Comparison of ENCODE assay signal across 26 mouse cellular contexts in the genomic region with DNA sequence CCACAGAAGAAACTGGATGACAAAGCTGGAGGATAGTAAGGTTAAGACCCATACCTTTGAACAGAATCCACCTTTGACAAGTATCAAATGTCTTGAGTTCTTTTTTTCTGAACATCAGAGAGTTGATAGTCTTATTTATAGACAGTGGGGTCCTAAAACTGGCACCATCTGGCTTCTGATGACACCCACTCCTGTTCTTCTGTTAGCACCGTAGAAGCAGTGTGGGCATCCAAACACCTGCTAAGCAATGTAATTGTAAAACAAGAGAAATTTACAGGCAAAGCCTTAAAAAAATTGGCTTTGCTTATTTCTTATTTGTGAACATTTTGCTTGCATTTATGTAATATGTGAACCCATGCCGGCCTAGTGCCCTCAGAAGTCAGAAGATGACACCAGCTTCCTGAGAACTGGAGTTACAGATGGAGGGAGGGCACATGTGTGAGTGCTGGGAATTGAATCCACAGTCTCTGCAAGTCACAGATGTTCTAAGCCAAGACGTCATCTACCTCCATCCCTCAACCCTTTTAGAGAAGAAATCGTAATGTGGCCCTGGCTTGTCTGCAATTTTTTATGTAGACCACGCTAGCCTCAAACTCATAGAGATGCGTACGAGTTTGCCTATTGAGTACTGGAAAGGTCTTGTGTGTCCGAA.
A peak's percentile ranks its signal among the peaks of the same experiment; 100 is the strongest.
DNase-seq lines count a peak whose midpoint lies in the region; ATAC-seq and TF ChIP-seq lines count a peak whose summit lies in the region.
"Had no signal": no experiment of that assay in that cellular context is flagged by ENCODE, and none has a peak within 500 bp of the region (broad histone marks: within the 10 kb centered on the region; RNA-seq: fewer than 3 reads in every experiment).

No protein-coding gene starts in this region.

- H3K4me1 ChIP-seq in midbrain, embryonic 13.5 days (replicated peaks) = no peaks in the 10 kb centered on the region
- H3K4me1 ChIP-seq in kidney, embryonic 16.5 days (ENCODE audit: insufficient read depth, low read length) = no peaks in the 10 kb centered on the region
- H3K4me1 ChIP-seq: forebrain, embryonic 15.5 days; heart, embryonic 13.5 days; hindbrain, embryonic 15.5 days; intestine, embryonic 15.5 days; limb, embryonic 12.5 days; liver, embryonic 12.5 days; megakaryocyte, embryonic 14.5 days; midbrain, embryonic 15.5 days; neural tube, embryonic 15.5 days; stomach, embryonic 15.5 days had no signal

- no peak for TF ChIP-seq CTCF in left cerebral cortex, adult 2 months (IDR thresholded peaks at IDR 0.05)

- no peak for ATAC-seq in midbrain, embryonic 13.5 days
- no peak for ATAC-seq in kidney, embryonic 16.5 days (ENCODE audit: low FRiP score, low TSS enrichment)
- ATAC-seq: forebrain, embryonic 15.5 days; intestine, embryonic 15.5 days; liver, embryonic 12.5 days; midbrain, embryonic 15.5 days had no signal

- no peak overlapping the region for H3K4me3 ChIP-seq in left cerebral cortex, adult 2 months
- no peak overlapping the region for H3K4me3 ChIP-seq in midbrain, embryonic 13.5 days (replicated peaks)
- no peak overlapping the region for H3K4me3 ChIP-seq in kidney, embryonic 16.5 days (ENCODE audit: low read length)
- H3K4me3 ChIP-seq: forebrain, embryonic 15.5 days; heart, embryonic 13.5 days; hindbrain, embryonic 15.5 days; intestine, embryonic 15.5 days; limb, embryonic 12.5 days; liver, embryonic 12.5 days; midbrain, embryonic 15.5 days; neural tube, embryonic 15.5 days; stomach, embryonic 15.5 days had no signal

- intact Hi-C loops in left cerebral cortex, adult 2 months (cut with DNase I) = no loop called here
- intact Hi-C loops in left cerebral cortex, postnatal 10 days (cut with DNase I) = no loop called here
- intact Hi-C loops in left cerebral cortex, postnatal 36 days (cut with DNase I) = no loop called here

- peak in 1 of 2 experiments; percentile 24 for DNase-seq in left cerebral cortex, adult 2 months (ENCODE audit: extremely low spot score in 1 of 2, low spot score in 2 of 2)
- no peak for DNase-seq in left cerebral cortex, postnatal 10 days (ENCODE audit: extremely low spot score in 1 of 2, low spot score in 2 of 2)
- peak; percentile 43 to 50 for DNase-seq in layer of hippocampus, adult 8-10 months (ENCODE audit: low spot score in 2 of 2)
- peak; percentile 36 to 39 for DNase-seq in left cerebral cortex, postnatal 36 days (ENCODE audit: low spot score in 2 of 2)
- no peak for DNase-seq in heart, adult 8-10 months (ENCODE audit: low spot score)
- DNase-seq: adrenal gland, adult 2 months; cerebellum, adult 9-10 months; embryo, embryonic 11 days; gastrocnemius, postnatal 10 days; heart, adult 11 months; kidney, postnatal 4 days; lung, adult 2 months; spleen, adult 18-20 months; thymus, adult 2 months had no signal

- H3K9me3 ChIP-seq in midbrain, embryonic 13.5 days = no peaks in the 10 kb centered on the region
- H3K9me3 ChIP-seq in kidney, embryonic 16.5 days (ENCODE audit: low read length) = no peaks in the 10 kb centered on the region
- H3K9me3 ChIP-seq: forebrain, embryonic 15.5 days; heart, embryonic 13.5 days; hindbrain, embryonic 15.5 days; intestine, embryonic 15.5 days; limb, embryonic 12.5 days; liver, embryonic 12.5 days; megakaryocyte, embryonic 14.5 days; midbrain, embryonic 15.5 days; neural tube, embryonic 15.5 days; stomach, embryonic 15.5 days had no signal

- no peak overlapping the region for H3K9ac ChIP-seq in midbrain, embryonic 13.5 days (replicated peaks)
- no peak overlapping the region for H3K9ac ChIP-seq in kidney, embryonic 16.5 days (replicated peaks; ENCODE audit: low read length)
- H3K9ac ChIP-seq: forebrain, embryonic 15.5 days; heart, embryonic 13.5 days; hindbrain, embryonic 15.5 days; intestine, embryonic 15.5 days; limb, embryonic 12.5 days; liver, embryonic 12.5 days; midbrain, embryonic 15.5 days; neural tube, embryonic 15.5 days; stomach, embryonic 15.5 days had no signal

- H3K4me2 ChIP-seq in midbrain, embryonic 13.5 days (replicated peaks) = no peak overlapping the region
- no peak overlapping the region for H3K4me2 ChIP-seq in kidney, embryonic 16.5 days (replicated peaks; ENCODE audit: low read depth, low read length)
- H3K4me2 ChIP-seq: forebrain, embryonic 15.5 days; heart, embryonic 13.5 days; hindbrain, embryonic 15.5 days; intestine, embryonic 15.5 days; limb, embryonic 12.5 days; liver, embryonic 12.5 days; midbrain, embryonic 15.5 days; neural tube, embryonic 15.5 days; stomach, embryonic 15.5 days had no signal

- no peaks in the 10 kb centered on the region for H3K36me3 ChIP-seq in midbrain, embryonic 13.5 days
- no peaks in the 10 kb centered on the region for H3K36me3 ChIP-seq in kidney, embryonic 16.5 days (ENCODE audit: insufficient read depth, low read length)
- H3K36me3 ChIP-seq: forebrain, embryonic 15.5 days; heart, embryonic 13.5 days; hindbrain, embryonic 15.5 days; intestine, embryonic 15.5 days; limb, embryonic 12.5 days; liver, embryonic 12.5 days; midbrain, embryonic 15.5 days; neural tube, embryonic 15.5 days; stomach, embryonic 15.5 days had no signal

- no peaks in the 10 kb centered on the region for H3K27me3 ChIP-seq in midbrain, embryonic 13.5 days
- no peaks in the 10 kb centered on the region for H3K27me3 ChIP-seq in kidney, embryonic 16.5 days (ENCODE audit: insufficient read depth, low read length)
- H3K27me3 ChIP-seq: forebrain, embryonic 15.5 days; heart, embryonic 13.5 days; hindbrain, embryonic 15.5 days; intestine, embryonic 15.5 days; limb, embryonic 12.5 days; liver, embryonic 12.5 days; megakaryocyte, embryonic 14.5 days; midbrain, embryonic 15.5 days; neural tube, embryonic 15.5 days; stomach, embryonic 15.5 days had no signal

- H3K27ac ChIP-seq in left cerebral cortex, adult 2 months = peak overlapping the region; percentile 69
- H3K27ac ChIP-seq in midbrain, embryonic 13.5 days = no peak overlapping the region
- H3K27ac ChIP-seq in kidney, embryonic 16.5 days (ENCODE audit: low read length) = no peak overlapping the region
- H3K27ac ChIP-seq: forebrain, embryonic 15.5 days; heart, embryonic 13.5 days; hindbrain, embryonic 15.5 days; intestine, embryonic 15.5 days; limb, embryonic 12.5 days; liver, embryonic 12.5 days; midbrain, embryonic 15.5 days; neural tube, embryonic 15.5 days; stomach, embryonic 15.5 days had no signal

- WGBS in midbrain, embryonic 13.5 days = 87% methylated on average over 8 of the region's 8 CpGs
- WGBS in kidney, embryonic 16.5 days = 89% methylated on average over 8 of the region's 8 CpGs

Comparison
In these comparisons a context has a peak if more than half of its experiments do, and no peak if none do; other contexts are left out.
1. DNase-seq: peak in layer of hippocampus, adult 8-10 months (2 of 2) and left cerebral cortex, postnatal 36 days (2 of 2); none in left cerebral cortex, postnatal 10 days (0 of 2) and heart, adult 8-10 months (single experiment).